Mouse (Mus musculus) ES-E14 (cell line): ENCODE data around the gene 1500011B03Rik.

ENCODE experiments used
- CHD2 ChIP-seq: IDR thresholded peaks from 2 replicates; pipeline ENCODE4 v1.6.1; 2014; ENCODE audit warnings: mild to moderate bottlenecking, low read depth, low read length, inconsistent platforms
- HCFC1 ChIP-seq: IDR thresholded peaks from 2 replicates; pipeline ENCODE4 v1.6.1; 2012; ENCODE audit warnings: low read length, inconsistent platforms, borderline replicate concordance; ENCODE audit not compliant: insufficient read depth
- MAFK ChIP-seq: IDR thresholded peaks from 2 replicates; pipeline ENCODE4 v1.6.1; 2014; ENCODE audit warnings: mild to moderate bottlenecking, low read depth, low read length, inconsistent platforms; ENCODE audit not compliant: insufficient read depth
- ZC3H11A ChIP-seq: IDR thresholded peaks from 2 replicates; pipeline ENCODE4 v1.6.1; 2012; ENCODE audit warnings: low read depth, mild to moderate bottlenecking, inconsistent platforms, low read length, borderline replicate concordance
- ZNF384 ChIP-seq: IDR thresholded peaks from 2 replicates; pipeline ENCODE4 v1.6.1; 2012; ENCODE audit warnings: low read depth, low read length, inconsistent platforms

- no peak for TF ChIP-seq ZNF384
- no peak for TF ChIP-seq ZC3H11A
- no peak for TF ChIP-seq MAFK
- no peak for TF ChIP-seq CHD2
- TF ChIP-seq HCFC1 = no peak
These were observed 38.1 kb downstream of the 1500011B03Rik start for GRCm38 (mm10) chr5:114785196-114785595.
